Mouse (Mus musculus) G1E (cell line): ENCODE measurements around the gene Gabrg3. TPM values are rescaled to one million over a fixed set of nuclear protein-coding genes. Genes with fewer than 3 reads are reported as not detected.

ENCODE experiments used
- ATAC-seq: 2 replicates; pipeline ENCODE4 v1.8.0; 2016; ENCODE audit warnings: mild to moderate bottlenecking; ENCODE audit not compliant: insufficient number of reproducible peaks, poor library complexity, low FRiP score, severe bottlenecking; ENCODE audit errors: extremely low read depth
- DNase-seq: peaks from one replicate; pipeline ENCODE4 v3.0.0; 2012; ENCODE audit warnings: low spot score
- H3K27me3 ChIP-seq: 2 replicates; pipeline ENCODE4 v1.6.1; 2012; ENCODE audit warnings: mild to moderate bottlenecking, low read length, inconsistent platforms; ENCODE audit not compliant: insufficient read depth
- H3K36me3 ChIP-seq: replicated peaks from 2 replicates; pipeline ENCODE3; 2012; ENCODE audit warnings: mild to moderate bottlenecking, inconsistent platforms
- H3K4me1 ChIP-seq: 2 replicates; pipeline ENCODE4 v1.6.1; 2012; ENCODE audit warnings: low read depth, low read length, inconsistent platforms, mixed read lengths; ENCODE audit not compliant: insufficient read depth
- H3K4me3 ChIP-seq: 2 replicates; pipeline ENCODE4 v1.5.1; 2012; ENCODE audit warnings: low read depth, mild to moderate bottlenecking, inconsistent platforms, low read length, moderate library complexity, mixed read lengths
- H3K9me3 ChIP-seq: replicated peaks from 2 replicates; pipeline ENCODE4 v1.6.1; 2012; ENCODE audit warnings: inconsistent platforms
- CTCF ChIP-seq: IDR thresholded peaks from 2 replicates; pipeline ENCODE4 v1.5.1; 2012; ENCODE audit warnings: low read depth, low read length, inconsistent platforms, mixed read lengths
- GATA1 ChIP-seq: IDR thresholded peaks from 2 replicates; pipeline ENCODE4 v1.6.1; 2012; ENCODE audit warnings: borderline replicate concordance, low read length, inconsistent platforms, mixed read lengths
- GATA2 ChIP-seq: IDR thresholded peaks from 2 replicates; pipeline ENCODE4 v1.6.1; 2012; ENCODE audit warnings: low read depth, low read length, inconsistent platforms, borderline replicate concordance
- POLR2AphosphoS5 ChIP-seq: IDR thresholded peaks from 2 replicates; pipeline ENCODE4 v1.6.1; 2012; ENCODE audit warnings: low read depth, low read length, inconsistent platforms; ENCODE audit not compliant: insufficient replicate concordance
- TAL1 ChIP-seq: conservative IDR thresholded peaks from 2 replicates; pipeline ENCODE4 v1.6.1; 2012; ENCODE audit warnings: low read depth, low read length, inconsistent platforms, mixed read lengths
- polyA plus RNA-seq: library from polyadenylated mRNA; stranded (reverse); fragments of >175 nt; gene quantifications from 2 replicates; pipeline ENCODE4 v1.2.3, GENCODE M21; 2012
- total RNA-seq, 2 experiments: library from RNA; stranded (forward) in 1 of 2; stranded (reverse) in 1 of 2; fragments of 200-1000 nt in 1 of 2; fragments of >200 nt in 1 of 2; fragmentation: Nextera tagmentation in 1 of 2; gene quantifications; 2 replicates each; pipeline ENCODE4 v1.2.3; 2014 to 2017

Gabrg3 gene
- total and polyA plus RNA-seq, 3 experiments, result 0.27 TPM; not detected in 2

- Histone ChIP-seq H3K27me3 (no peaks in the 10 kb centered on the region), H3K9me3 (no peaks in the 10 kb centered on the region; the same call in 1 of the 2 replicates), H3K4me1 (no peaks in the 10 kb centered on the region), H3K36me3 (no peaks in the 10 kb centered on the region), H3K4me3 (no peak overlapping the region)
- DNase-seq (no peak), ATAC-seq (no peak)
- TF ChIP-seq GATA2 (no peak), CTCF (no peak), TAL1 (no peak), GATA1 (no peak), POLR2AphosphoS5 (no peak)
These were observed 585.1 kb downstream of the Gabrg3 start for GRCm38 (mm10) chr7:56801841-56802240.

GRCm38 (mm10) chr7:56779122-56779521, 607.9 kb downstream of the Gabrg3 start:
- no peak for ATAC-seq
- H3K9me3 ChIP-seq, result peaks cover 10% of the 10 kb centered on the region
- TF ChIP-seq GATA2 (no peak), TAL1 (no peak), CTCF (no peak), POLR2AphosphoS5 (no peak), GATA1 (no peak)

GRCm38 (mm10) chr7:56768216-56768615, 618.8 kb downstream of the Gabrg3 start:
- no peaks in the 10 kb centered on the region for H3K4me1 ChIP-seq
- DNase-seq, result no peak
- H3K4me3 ChIP-seq, result no peak overlapping the region
- no peaks in the 10 kb centered on the region for H3K27me3 ChIP-seq
- TF ChIP-seq CTCF, result no peak
- TF ChIP-seq POLR2AphosphoS5, result no peak
- no peak for TF ChIP-seq GATA1
- TF ChIP-seq GATA2, result no peak
- TF ChIP-seq TAL1, result no peak
- no peaks in the 10 kb centered on the region for H3K9me3 ChIP-seq
- ATAC-seq, result no peak
- H3K36me3 ChIP-seq, result no peaks in the 10 kb centered on the region

More at GRCm38 (mm10) chr7:56779122-56779521, 607.9 kb downstream of the Gabrg3 start:
- no peak for DNase-seq
- Histone ChIP-seq H3K4me1 (no peaks in the 10 kb centered on the region), H3K36me3 (no peaks in the 10 kb centered on the region), H3K27me3 (no peaks in the 10 kb centered on the region), H3K4me3 (no peak overlapping the region)

- H3K4me3 ChIP-seq, result no peak overlapping the region
- no peak for DNase-seq
- no peaks in the 10 kb centered on the region for H3K9me3 ChIP-seq
- H3K36me3 ChIP-seq, result no peaks in the 10 kb centered on the region
- no peaks in the 10 kb centered on the region for H3K4me1 ChIP-seq
- ATAC-seq, result no peak
- no peaks in the 10 kb centered on the region for H3K27me3 ChIP-seq
- TF ChIP-seq POLR2AphosphoS5 (no peak), CTCF (no peak)
These were observed 619.2 kb downstream of the Gabrg3 start for GRCm38 (mm10) chr7:56767796-56768195.

- DNase-seq, result no peak
- Histone ChIP-seq H3K9me3 (no peaks in the 10 kb centered on the region), H3K27me3 (no peaks in the 10 kb centered on the region), H3K4me1 (no peaks in the 10 kb centered on the region), H3K4me3 (no peak overlapping the region), H3K36me3 (no peaks in the 10 kb centered on the region)
- no peak for ATAC-seq
- no peak for TF ChIP-seq GATA1
- TF ChIP-seq TAL1, result no peak
- no peak for TF ChIP-seq CTCF
- TF ChIP-seq GATA2, result no peak
- no peak for TF ChIP-seq POLR2AphosphoS5
These were observed 621.2 kb downstream of the Gabrg3 start for GRCm38 (mm10) chr7:56765612-56766445.

- no peak overlapping the region for H3K4me3 ChIP-seq
- no peaks in the 10 kb centered on the region for H3K36me3 ChIP-seq
- no peak for ATAC-seq
- TF ChIP-seq POLR2AphosphoS5 (no peak), GATA1 (no peak), TAL1 (no peak), GATA2 (no peak), CTCF (no peak)
- no peak for DNase-seq
- H3K4me1 ChIP-seq, result no peaks in the 10 kb centered on the region
- H3K9me3 ChIP-seq, result peaks cover 6% of the 10 kb centered on the region
- no peaks in the 10 kb centered on the region for H3K27me3 ChIP-seq
These were observed 657.8 kb downstream of the Gabrg3 start for GRCm38 (mm10) chr7:56729225-56729624.

Other genes with a start within 250 kb of the Gabrg3 start
- not detected in 2 replicates for gene Gabrb3, start 32.5 kb upstream of the Gabrg3 start, total RNA-seq (2014; fragmentation: Nextera tagmentation)
- 0.16 and 0.17 TPM in 2 replicates for gene Gabrb3, start 32.5 kb upstream of the Gabrg3 start, total RNA-seq (2017)
- gene Gabrb3, start 32.5 kb upstream of the Gabrg3 start, polyA plus RNA-seq, result not detected in 2 replicates
- gene Gabra5, start 122.9 kb upstream of the Gabrg3 start, total RNA-seq (2014; fragmentation: Nextera tagmentation), result not detected in 2 replicates
- 0.11 TPM in 1 of 2 replicates, not detected in the other for gene Gabra5, start 122.9 kb upstream of the Gabrg3 start, total RNA-seq (2017)
- not detected in 2 replicates for gene Gabra5, start 122.9 kb upstream of the Gabrg3 start, polyA plus RNA-seq